Mouse (Mus musculus): ENCODE results near the gene Procr. TPM values are rescaled to one million over a fixed set of nuclear protein-coding genes. Genes with fewer than 3 reads are reported as not detected.
"Not testable (repeated sequence)": the region's sequence is repeated elsewhere in the genome, so short reads cannot be mapped to it uniquely, and the experiment has no call there.

Procr gene
- total RNA-seq (2021), result 1 to 10 TPM; 2.4 to 4.8 TPM
- long read RNA-seq, experiment 1, partial matches to known transcripts, result 0 of 5 reads
- long read RNA-seq, experiment 1, other reads (novel, unspliced or antisense), result 5 of 5 reads
- long read RNA-seq, experiment 2, partial matches to known transcripts, result 0 of 2 reads
- long read RNA-seq, experiment 2, other reads (novel, unspliced or antisense), result 2 of 2 reads

DNA sequence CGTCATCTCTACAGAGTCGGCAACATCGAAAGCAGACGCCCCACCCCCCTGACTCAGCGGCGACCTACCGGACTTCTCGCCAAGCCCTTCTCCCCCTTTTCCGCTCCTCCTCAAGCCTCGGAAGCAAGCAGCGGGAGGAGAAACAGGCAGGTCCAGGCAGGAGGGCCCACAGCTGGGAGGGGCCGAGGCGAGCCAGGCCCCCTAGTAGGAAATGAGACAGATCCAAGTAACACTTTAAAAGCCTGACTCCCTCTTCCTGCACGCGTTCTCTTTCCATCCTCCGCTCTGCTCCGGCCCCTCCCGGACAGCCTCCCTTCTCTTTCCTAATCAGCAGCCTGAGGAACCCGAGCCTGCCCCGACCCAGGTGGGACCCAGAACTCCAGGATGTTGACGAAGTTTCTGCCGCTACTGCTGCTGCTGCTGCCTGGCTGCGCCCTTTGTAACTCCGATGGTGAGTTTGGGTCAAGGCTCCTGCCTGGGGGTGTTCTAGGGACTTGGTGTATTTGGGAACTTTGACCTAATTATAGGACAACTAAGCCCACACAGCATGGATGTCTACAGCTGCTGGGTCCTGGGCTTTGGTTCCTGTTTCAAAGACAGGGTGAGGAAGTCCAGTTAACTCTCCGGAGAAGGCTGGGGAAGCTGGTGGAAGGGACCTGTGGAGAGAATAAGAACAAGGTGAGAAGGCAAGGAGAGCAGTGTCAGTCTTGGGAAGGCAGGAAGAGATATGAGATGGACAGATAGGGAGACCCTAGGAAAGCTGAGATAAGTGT lies at the start of gene Procr:
Procr (plus strand) TSS at position 104 of the 773 bp plus-strand sequence.
- peak; percentile 70 to 80 for DNase-seq

DNA sequence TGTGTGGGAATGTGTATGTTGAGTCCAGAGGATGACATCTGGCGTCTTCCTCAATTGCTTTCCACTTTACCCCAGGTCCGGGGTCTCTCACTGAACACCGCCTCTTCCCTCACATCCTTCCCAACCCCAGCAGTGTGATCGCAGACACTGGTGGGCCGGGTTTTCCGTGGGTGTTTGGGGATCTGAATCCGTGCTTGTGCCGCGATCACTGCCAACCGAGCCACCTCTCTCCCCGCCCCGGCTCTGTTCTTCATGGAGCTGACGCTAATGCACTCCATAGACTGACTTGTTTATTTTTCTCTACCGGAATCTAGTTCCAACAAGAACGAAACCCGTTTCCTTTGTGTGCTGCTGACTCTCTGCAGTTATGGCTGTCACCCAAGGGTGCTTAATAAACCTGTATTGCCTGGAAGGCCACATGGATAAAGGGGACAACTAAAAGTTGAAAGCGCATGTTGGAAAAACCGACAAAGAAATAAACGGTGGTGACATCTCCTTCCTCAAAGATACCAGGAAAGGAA lies 49.5 kb upstream of the Procr start:
- DNase-seq, result no peak

DNA sequence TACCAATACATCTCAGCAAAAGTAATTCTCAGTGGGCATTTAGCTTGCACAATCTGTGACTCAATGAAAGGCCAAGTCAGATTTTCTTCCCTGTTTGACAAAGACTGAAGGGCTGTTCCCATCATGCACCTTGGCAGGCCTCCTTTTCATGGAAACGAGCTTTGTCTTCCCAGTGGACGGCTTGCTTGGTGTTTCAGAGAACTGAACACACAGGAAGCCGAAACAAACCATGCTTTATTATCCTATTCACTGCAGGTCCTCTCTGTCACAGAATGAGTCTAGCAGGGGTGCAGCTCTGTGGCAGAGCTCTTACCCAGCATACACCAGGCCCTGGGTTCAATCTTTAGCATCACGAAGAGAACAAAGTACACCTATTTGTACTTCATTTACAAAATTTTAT lies 47.3 kb upstream of the Procr start:
- no peak for DNase-seq

DNA sequence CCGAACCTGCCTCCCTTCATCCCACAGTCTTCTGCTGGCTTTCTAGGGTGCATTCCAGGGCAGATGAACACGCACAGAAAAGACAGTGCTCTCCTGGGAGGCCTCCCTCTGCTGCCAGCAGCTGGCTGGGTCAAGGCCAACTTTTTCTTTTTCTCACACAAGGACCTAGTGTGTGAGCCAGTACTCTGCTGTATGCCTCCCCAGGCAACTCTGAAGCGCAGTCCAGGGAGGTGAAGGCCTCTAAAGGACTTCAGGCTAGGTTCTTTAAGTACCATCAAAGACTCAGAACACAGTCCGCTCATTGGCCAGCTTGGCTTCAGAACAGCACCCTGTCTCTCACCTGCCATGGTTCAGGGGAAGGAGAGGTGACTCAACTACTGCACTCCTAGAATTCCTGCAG lies 43.7 kb upstream of the Procr start:
- DNase-seq, result peak; percentile 64 to 71

DNA sequence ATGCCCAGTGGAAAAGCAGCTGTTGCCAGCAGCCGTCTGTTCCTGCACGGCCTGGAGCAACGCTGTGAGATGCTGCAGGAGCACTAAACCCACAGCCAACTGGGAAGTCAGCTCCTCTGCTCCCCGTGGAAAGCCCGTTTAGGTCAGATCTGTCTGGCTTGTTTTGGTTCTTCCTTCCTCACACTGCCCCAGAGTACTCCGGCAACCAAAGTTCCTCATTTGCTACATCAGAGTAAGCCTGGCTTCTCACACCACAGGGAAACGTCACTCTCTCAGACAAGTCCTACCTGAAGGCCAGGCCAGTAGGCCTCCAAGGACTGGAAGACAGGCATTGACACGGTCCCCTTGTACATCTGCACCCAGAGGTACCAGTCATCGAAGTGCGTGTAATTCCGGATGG lies 40.4 kb upstream of the Procr start:
- DNase-seq, result no peak

DNA sequence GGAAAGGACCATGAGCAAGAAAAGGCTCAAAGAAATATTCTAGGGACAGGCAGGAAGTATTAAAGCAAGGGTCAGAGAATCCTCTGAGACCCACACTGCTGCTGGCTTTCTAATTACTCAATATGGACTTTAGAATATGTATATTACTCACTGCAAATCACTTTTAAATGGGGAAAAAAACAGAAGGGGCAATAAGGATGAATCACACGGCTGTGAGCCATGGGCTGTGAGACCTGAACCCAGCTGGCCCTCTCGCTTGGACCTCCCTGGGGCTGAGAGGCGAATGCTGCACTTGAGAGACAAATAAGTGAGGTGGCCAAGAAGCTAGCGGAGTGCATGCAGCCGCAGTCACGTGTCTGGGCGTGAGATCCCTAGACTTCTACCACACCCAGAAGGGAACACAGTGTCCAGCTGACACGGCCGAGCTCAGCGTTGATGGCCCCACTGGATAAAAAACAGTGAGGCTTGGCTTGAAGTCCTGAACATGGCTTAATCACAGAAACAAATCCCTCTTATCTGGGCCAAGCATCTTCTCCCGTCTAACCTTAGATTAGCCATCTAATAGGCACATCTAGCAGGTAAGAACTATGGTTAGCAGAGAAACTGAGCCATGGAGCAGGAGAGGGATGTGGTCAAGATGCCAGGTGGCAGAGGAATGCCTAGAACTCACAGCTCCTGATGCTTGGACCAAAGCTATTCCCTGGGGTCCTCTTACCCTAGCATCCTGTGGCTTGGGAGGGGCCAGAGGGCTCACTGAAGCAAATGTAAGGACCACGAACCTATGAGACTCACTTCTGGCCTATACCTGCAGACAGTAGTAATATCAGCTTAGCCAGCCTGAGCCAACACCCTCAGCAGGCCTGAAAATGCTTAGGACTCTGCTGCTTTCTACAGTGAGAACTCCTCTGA lies 33.6 kb upstream of the Procr start:
- peak; percentile 47 to 74 for DNase-seq

DNA sequence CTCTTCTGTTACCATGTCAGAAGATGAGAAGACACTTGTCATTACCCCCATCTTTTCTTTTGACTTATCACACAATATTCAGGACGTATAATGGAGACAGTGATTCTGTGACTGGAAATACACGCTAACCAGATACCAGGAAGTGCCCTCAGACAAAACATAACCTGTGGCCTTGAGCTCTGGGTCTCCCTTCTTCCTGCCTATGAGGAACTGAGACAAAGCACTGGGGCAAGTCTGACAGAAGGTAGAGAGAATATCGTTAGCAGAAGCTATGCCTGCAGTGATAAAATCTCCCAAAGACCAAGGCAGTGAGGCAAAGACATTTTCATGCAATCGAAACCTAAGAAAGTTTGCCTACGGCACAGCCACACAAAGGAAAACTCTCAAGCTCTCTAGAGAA lies 30.3 kb upstream of the Procr start:
- DNase-seq, result no peak

DNA sequence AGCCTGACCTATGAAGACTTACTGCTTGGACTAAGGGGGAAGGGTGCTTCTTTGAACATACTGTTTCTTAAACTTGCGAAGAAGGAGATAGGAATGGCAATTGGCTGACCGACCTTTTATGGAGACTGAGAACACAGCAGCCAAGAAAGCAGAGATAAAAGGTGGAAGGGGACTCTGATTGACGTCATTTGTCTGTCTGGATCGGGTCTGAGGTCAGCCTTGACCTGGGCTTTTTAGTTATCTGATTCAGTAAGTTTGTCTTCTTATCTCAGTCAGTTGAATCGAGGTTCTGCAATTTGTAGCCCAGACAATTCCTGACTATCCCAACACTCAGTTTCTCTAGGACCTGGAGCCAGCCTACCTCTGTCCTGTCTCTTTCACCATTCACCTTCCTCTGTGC lies 26.9 kb upstream of the Procr start:
- DNase-seq, result no peak

DNA sequence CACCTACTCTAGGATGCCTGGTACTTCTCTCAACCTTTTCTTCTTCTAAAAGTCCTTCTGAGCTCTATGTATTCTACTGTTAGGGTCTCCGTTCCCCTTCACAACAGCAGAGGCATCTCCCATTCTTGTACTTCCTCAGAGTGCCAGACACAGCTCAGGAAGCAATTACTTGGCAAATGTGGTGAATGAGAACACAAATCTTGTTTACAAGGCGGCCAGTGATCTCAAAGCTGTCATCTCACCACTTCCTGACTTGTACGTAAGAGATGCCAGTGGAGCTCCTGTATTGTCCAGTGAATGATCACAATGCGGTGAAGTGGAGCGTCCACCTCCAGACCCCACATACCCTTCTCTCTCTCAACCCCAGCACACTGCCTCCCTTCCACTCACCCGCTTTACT lies 26.4 kb upstream of the Procr start:
- DNase-seq, result no peak

DNA sequence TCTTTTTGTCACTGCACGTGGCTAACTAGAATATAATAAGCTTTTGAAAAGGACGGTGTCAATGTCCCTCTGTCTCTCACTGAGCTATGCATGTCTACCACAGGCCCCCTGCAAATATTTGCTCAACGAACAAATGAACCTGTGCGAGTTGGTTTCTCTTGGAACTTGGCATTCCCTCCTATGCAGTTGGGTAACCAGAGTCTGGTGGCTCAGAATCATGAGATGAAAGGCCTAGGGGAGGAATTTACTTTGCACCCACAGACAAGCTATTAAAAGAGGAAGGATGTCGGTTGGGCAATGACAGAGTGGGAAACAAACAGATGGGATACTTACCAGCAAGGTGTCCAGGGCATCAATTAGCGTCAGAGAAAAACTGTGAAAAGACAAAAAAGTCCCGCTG lies 24.6 kb upstream of the Procr start:
- DNase-seq, result no peak

DNA sequence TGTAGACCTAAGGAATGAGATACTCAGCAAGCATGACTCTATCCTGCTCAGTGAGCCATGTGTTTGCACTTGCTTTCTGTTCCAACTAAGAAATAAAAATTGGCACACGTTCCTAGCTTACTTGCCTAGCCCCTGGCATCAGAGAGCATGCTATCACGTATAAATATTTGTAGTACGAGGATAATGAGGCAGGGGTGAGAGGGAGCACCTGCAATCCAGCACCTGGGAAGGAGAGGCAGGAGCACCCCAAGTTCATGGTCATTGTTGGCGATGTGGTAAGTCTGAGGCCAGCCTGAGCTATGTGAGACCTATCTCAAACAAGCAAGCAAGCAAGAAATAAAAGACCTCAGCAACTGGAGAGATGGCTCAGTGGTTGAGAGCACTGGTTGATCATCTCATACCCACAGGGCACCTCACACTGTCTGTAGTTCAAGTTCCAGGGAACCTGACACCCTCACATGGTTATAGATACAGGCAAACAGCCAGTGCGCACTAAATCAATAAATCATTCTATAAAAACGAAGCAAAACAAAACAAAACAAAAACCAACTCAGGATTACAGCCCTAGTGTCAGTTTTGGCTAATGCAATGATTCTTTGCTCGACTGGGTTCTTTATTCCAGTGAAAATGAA lies 23.0 kb upstream of the Procr start:
- no peak for DNase-seq

DNA sequence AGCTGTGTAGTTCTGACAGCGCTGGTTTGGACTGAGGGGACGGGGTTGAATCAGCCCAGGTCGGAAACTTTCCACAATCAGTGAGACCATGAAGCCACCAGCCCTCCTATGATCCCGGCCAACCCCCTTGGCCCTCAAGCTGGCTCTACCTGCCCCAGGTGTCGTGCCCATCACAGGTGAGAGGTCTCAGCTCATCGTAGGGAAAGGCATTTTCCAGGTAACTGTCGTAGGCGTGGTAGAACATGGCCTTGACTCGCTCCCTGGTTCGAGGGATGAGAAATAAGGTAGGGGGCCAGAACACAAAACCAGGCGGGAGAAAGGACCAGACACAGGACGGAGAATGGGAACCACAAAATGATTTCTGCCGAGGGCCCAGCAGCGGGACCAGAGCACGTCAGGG lies 22.2 kb upstream of the Procr start:
- DNase-seq, result no peak

DNA sequence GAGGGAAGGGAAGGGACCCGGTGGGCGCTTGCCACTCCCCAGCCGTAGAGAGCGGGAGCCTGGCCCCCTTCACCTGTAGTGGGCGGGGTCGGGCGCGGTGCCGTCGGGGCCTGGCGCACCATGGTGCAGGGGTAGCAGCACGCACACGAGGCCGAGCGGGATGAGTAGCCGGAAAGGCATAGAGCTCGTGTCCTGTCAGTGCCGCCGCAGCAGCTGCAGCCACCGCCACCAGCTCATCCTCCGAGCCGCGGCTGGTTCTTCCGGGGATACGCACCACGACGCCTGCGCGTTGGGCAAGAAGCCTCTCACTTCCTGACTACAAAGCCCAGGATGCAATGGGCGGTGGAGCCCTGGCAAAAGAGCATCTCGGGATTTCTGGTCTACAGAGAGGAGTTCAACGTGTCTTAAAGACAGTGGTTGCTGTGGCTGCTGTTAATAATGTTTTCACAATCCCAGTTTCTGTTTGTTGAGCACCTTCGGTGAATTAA lies 21.7 kb upstream of the Procr start, which contains the start of gene Edem2:
Edem2 (minus strand) TSS at position 318 of the 488 bp plus-strand sequence.
- peak; percentile 96 for DNase-seq

DNA sequence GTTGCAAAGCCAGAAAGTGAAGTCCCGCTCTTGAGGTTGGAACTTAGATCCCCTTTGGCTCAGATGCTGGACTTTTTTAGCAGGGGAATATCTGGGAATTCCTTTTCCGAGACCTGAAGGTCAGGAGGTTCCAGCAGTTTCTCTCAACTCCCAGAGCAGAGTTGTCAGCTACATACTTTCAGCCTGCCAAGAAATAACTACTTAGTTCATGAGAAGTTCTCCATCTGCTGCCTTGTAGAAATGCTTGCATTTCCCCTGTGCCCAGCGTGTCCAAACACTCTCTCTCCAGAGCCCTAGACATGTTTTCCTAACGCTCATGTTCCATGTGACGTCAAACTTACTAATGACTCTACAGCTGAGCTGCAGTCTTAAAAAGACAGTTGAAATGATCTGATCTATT lies 15.8 kb upstream of the Procr start:
- DNase-seq, result peak in 1 of 2 experiments; percentile 48

DNA sequence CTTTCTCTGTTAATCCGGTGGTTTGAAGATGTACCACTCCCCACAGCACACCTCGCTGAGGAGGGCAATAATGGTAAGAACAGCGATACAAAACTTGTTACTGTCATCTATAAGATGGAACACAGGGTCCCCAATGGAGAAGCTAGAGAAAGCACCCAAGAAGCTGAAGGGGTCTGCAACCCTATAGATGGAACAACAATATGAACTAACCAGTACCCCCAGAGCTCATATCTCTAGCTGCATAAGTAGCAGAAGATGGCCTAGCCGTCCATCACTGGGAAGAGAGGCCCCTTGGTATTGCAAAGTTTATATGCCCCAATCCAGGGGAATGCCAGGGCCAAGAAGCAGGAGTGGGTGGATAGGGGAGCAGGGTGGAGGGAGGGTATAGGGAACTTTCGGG lies 15.2 kb upstream of the Procr start, which contains the start of gene Gm17581:
Gm17581 (minus strand) TSS at position 101 of the 400 bp plus-strand sequence.
- DNase-seq, result not testable (repeated sequence)

DNA sequence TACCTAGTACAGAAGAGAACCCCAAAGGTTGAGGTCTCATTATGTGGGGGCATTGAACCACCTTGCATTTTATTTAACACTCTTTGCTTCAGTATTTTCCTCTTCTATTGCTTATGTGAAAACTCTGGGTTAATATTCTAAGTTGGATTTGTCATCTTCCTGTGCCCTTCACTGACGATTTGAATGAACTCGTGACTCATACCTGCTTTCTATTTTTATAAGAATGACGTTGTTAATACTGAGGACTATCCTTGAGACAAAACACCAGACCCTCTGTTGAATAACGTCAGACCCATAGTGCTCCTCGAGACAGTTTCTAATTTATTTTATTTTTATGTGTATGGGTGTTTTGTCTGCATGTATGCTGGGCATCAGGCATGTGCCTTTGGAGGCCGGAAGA lies 14.0 kb upstream of the Procr start:
- no peak for DNase-seq

DNA sequence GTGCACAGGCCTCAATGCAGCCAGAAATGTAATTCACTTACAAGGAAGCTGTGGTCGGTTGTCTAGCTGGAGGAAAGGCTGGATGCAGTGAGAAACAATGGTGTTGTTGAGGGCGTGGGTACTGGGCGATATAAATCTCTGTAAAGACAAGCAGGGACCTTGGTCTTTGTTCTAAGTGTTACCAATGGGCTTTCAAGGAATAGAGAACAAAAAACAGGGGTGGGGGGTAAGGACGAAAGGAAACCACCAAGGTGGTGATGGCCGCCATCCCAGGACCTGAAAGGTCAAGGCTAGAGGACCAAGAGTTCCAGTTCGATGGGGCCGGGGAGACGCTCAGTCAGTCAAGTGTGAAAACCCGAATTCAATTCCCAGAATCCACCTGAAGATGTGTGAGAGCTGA lies 13.1 kb upstream of the Procr start:
- DNase-seq, result no peak

DNA sequence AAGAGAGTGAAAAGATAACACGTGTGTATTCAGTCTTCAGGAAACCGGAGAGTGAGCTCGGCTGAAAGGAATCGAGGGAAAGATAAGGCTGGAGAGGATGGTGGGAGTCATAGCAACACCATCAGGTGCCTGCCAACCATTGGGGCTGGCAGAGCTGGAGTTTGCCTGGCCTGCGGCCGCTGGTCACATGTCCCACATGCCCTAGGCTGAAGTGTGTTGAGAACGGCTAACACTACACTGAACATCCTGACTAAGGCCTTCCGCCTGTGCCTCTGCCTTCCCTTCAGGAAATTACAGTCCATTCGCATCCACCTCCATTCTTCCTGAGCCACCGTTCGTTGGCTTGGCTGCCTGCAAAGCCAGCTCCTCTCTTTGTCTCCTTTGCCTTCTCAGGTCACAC lies 8.7 kb upstream of the Procr start:
- peak; percentile 22 to 24 for DNase-seq

DNA sequence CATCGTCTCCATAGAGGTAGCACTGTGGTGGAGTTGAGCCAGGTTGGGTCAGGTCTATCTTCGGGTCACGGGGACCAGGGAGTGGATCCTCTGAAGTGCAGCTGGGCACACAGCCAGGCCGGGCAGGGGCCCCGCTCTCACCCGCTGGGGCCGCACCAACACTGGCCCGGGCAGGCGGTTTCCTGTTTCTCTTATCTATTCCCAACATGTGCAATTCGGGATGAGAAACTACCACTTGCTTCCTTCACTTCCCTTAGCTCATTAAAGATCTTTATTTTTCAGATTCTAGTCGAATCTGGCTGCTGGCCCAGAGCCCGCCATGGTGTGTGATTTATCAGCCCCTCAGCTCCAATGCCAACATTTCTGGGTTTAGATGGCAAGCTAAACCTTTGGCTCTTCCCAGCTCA lies 8.0 kb upstream of the Procr start:
- DNase-seq, result peak; percentile 17 to 47

DNA sequence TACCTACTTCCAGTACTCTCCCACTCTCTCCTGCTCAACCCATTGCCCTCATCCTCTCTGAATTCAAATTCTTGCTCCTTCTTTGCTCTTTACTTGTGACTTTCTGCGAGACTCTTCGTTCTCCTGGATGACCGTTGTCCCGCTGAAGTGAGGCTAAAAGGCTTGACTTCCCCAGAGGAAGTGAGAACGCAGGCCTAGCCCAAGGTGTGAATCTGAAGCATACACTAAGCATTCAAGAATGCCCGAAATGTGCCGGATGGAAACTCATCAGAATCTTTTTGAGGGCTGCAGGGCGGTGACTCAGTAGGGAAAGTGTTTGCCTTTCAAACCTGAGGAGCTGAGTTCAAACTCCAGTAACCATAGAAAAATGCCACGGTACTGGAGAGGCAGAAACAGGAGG lies 7.6 kb upstream of the Procr start:
- DNase-seq, result no peak

DNA sequence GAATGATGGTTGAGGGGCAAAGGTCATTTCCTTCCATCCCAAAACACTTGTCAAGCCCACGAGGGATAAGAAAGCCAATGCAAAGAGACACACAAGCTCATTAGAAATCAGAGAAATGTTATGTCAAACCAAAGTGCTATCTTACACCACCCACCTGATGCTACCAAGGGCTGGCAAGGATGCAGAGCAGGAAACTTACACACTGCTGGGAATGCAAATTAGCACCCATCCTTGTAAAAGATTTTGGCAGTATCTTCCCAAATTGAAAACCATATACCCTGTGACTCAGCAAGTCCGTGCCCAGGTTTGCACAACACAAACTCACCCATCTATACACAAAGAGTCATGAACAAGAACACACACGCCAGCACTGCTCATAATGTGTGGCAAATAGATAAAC lies 5.4 kb upstream of the Procr start:
- DNase-seq, result no peak

DNA sequence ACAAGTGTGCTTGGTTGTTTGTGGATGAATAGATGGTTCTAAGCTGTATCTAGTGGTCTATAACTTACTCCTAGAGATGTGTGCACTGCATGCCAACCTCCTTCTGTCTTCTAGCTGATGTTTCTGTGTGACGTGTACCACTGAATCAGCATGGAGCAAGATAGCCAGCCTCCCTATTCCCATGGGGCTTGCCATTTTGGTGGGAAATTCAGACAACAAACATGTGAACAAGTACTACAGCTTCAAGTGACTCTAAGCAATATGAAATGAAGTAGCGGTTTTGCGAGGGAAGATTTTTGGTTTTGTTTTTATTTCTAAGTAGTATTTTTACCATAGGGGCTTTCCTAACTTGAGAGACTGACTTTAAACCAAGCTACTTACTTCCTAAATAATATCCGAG lies 1.5 kb upstream of the Procr start:
- DNase-seq, result no peak

Measured in heart, adult 18-20 months (tissue).